Mouse (Mus musculus): ENCODE data around the gene Cfb. TPM values are rescaled to one million over a fixed set of nuclear protein-coding genes. Genes with fewer than 3 reads are reported as not detected.
"Not testable (repeated sequence)": the region's sequence is repeated elsewhere in the genome, so short reads cannot be mapped to it uniquely, and the experiment has no call there.

Gene Cfb
- polyA plus RNA-seq, 1 experiment: 14.9 TPM

GRCm38 (mm10) chr17:34844884-34845283 is 17.4 kb downstream of the Cfb start:
- no peak for TF ChIP-seq POLR2A (IDR thresholded peaks at IDR 0.05; ENCODE audit: control insufficient read depth, extremely low read depth, insufficient read depth, low read length, poor library complexity)
- no peak for DNase-seq
- WGBS: 95% methylated on average over 13 of the region's 13 CpGs
- Histone ChIP-seq H3K4me1 (replicated peaks; ENCODE audit: control insufficient read depth, insufficient read depth, low read length) (peaks cover 4% of the 10 kb centered on the region), H3K36me3 (ENCODE audit: control insufficient read depth, insufficient read depth, low read length) (peaks cover 32% of the 10 kb centered on the region), H3K27ac (ENCODE audit: control insufficient read depth, insufficient read depth, low read length) (no peak overlapping the region), H3K27me3 (ENCODE audit: control insufficient read depth, insufficient read depth, low read length) (no peaks in the 10 kb centered on the region), H3K4me3 (ENCODE audit: control insufficient read depth, insufficient read depth, low read length) (no peak overlapping the region)

GRCm38 (mm10) chr17:34840736-34841307 is 21.5 kb downstream of the Cfb start:
- no peak for TF ChIP-seq CTCF (IDR thresholded peaks at IDR 0.05; ENCODE audit: borderline replicate concordance, control insufficient read depth, extremely low read depth, insufficient read depth, low read length, poor library complexity)
- no peak for TF ChIP-seq POLR2A (IDR thresholded peaks at IDR 0.05; ENCODE audit: control insufficient read depth, extremely low read depth, insufficient read depth, low read length, poor library complexity)
- Histone ChIP-seq H3K4me3 (ENCODE audit: control insufficient read depth, insufficient read depth, low read length) (no peak overlapping the region), H3K27ac (ENCODE audit: control insufficient read depth, insufficient read depth, low read length) (no peak overlapping the region), H3K4me1 (replicated peaks; ENCODE audit: control insufficient read depth, insufficient read depth, low read length) (peaks cover 15% of the 10 kb centered on the region), H3K36me3 (ENCODE audit: control insufficient read depth, insufficient read depth, low read length) (peaks cover 34% of the 10 kb centered on the region), H3K27me3 (ENCODE audit: control insufficient read depth, insufficient read depth, low read length) (no peaks in the 10 kb centered on the region)
- DNase-seq: no peak
- 91% methylated on average over 6 of the region's 6 CpGs for WGBS

- 93% methylated on average over 7 of the region's 7 CpGs for WGBS
- H3K36me3 ChIP-seq (ENCODE audit: control insufficient read depth, insufficient read depth, low read length): peaks cover 21% of the 10 kb centered on the region
These were observed 23.5 kb downstream of the Cfb start for GRCm38 (mm10) chr17:34838785-34839184.

GRCm38 (mm10) chr17:34837464-34838324 is 24.6 kb downstream of the Cfb start:
- H3K27me3 ChIP-seq (ENCODE audit: control insufficient read depth, insufficient read depth, low read length): no peaks in the 10 kb centered on the region
- WGBS: 46% methylated on average over 43 of the region's 43 CpGs
- peak overlapping the region; percentile 51 for H3K4me3 ChIP-seq (ENCODE audit: control insufficient read depth, insufficient read depth, low read length)
- peaks cover 15% of the 10 kb centered on the region for H3K36me3 ChIP-seq (ENCODE audit: control insufficient read depth, insufficient read depth, low read length)
- no peak overlapping the region for H3K27ac ChIP-seq (ENCODE audit: control insufficient read depth, insufficient read depth, low read length)
- TF ChIP-seq POLR2A (IDR thresholded peaks at IDR 0.05; ENCODE audit: control insufficient read depth, extremely low read depth, insufficient read depth, low read length, poor library complexity) (no peak), CTCF (IDR thresholded peaks at IDR 0.05; ENCODE audit: borderline replicate concordance, control insufficient read depth, extremely low read depth, insufficient read depth, low read length, poor library complexity) (no peak)
- peak; percentile 18 for DNase-seq
- peaks cover 15% of the 10 kb centered on the region for H3K4me1 ChIP-seq (replicated peaks; ENCODE audit: control insufficient read depth, insufficient read depth, low read length)

More at GRCm38 (mm10) chr17:34838785-34839184, 23.5 kb downstream of the Cfb start:
- Histone ChIP-seq H3K4me1 (replicated peaks; ENCODE audit: control insufficient read depth, insufficient read depth, low read length) (peaks cover 15% of the 10 kb centered on the region), H3K27ac (ENCODE audit: control insufficient read depth, insufficient read depth, low read length) (no peak overlapping the region), H3K4me3 (ENCODE audit: control insufficient read depth, insufficient read depth, low read length) (no peak overlapping the region), H3K27me3 (ENCODE audit: control insufficient read depth, insufficient read depth, low read length) (no peaks in the 10 kb centered on the region)
- TF ChIP-seq CTCF (IDR thresholded peaks at IDR 0.05; ENCODE audit: borderline replicate concordance, control insufficient read depth, extremely low read depth, insufficient read depth, low read length, poor library complexity) (no peak), POLR2A (IDR thresholded peaks at IDR 0.05; ENCODE audit: control insufficient read depth, extremely low read depth, insufficient read depth, low read length, poor library complexity) (no peak)
- DNase-seq: no peak

GRCm38 (mm10) chr17:34836856-34837221 is 25.5 kb downstream of the Cfb start, which contains the start of the genes Stk19 and Dxo:
Gene Stk19, minus strand, starts transcription at chr17:34836945.
Gene Dxo, plus strand, starts transcription at chr17:34837019.
- Histone ChIP-seq H3K4me1 (replicated peaks; ENCODE audit: control insufficient read depth, insufficient read depth, low read length) (peaks cover 15% of the 10 kb centered on the region), H3K36me3 (ENCODE audit: control insufficient read depth, insufficient read depth, low read length) (peaks cover 11% of the 10 kb centered on the region), H3K27me3 (ENCODE audit: control insufficient read depth, insufficient read depth, low read length) (no peaks in the 10 kb centered on the region), H3K27ac (ENCODE audit: control insufficient read depth, insufficient read depth, low read length) (no peak within 1 kb of the TSS; the same call in 1 of the 2 replicates), H3K4me3 (ENCODE audit: control insufficient read depth, insufficient read depth, low read length) (peak within 1 kb of the TSS; percentile 51)
- TF ChIP-seq POLR2A (IDR thresholded peaks at IDR 0.05; ENCODE audit: control insufficient read depth, extremely low read depth, insufficient read depth, low read length, poor library complexity) (peak; percentile 74; the same call in 1 of the 2 replicates), CTCF (IDR thresholded peaks at IDR 0.05; ENCODE audit: borderline replicate concordance, control insufficient read depth, extremely low read depth, insufficient read depth, low read length, poor library complexity) (peak; percentile 60; the same call in 1 of the 2 replicates)
- under 1% methylated on average over 40 of the region's 40 CpGs for WGBS
- peak; percentile 92 for DNase-seq

- Histone ChIP-seq H3K36me3 (ENCODE audit: control insufficient read depth, insufficient read depth, low read length) (peaks cover 10% of the 10 kb centered on the region), H3K27ac (ENCODE audit: control insufficient read depth, insufficient read depth, low read length) (no peak overlapping the region), H3K27me3 (ENCODE audit: control insufficient read depth, insufficient read depth, low read length) (no peaks in the 10 kb centered on the region), H3K4me1 (replicated peaks; ENCODE audit: control insufficient read depth, insufficient read depth, low read length) (peaks cover 15% of the 10 kb centered on the region), H3K4me3 (ENCODE audit: control insufficient read depth, insufficient read depth, low read length) (peak overlapping the region; percentile 51)
- TF ChIP-seq POLR2A (IDR thresholded peaks at IDR 0.05; ENCODE audit: control insufficient read depth, extremely low read depth, insufficient read depth, low read length, poor library complexity) (no peak), CTCF (IDR thresholded peaks at IDR 0.05; ENCODE audit: borderline replicate concordance, control insufficient read depth, extremely low read depth, insufficient read depth, low read length, poor library complexity) (no peak)
- no peak for DNase-seq
- WGBS: 7% methylated on average over 48 of the region's 48 CpGs
These were observed 26.0 kb downstream of the Cfb start for GRCm38 (mm10) chr17:34836155-34836855.

GRCm38 (mm10) chr17:34830776-34831175 is 31.5 kb downstream of the Cfb start:
- not testable (repeated sequence) for H3K4me1 ChIP-seq (replicated peaks; ENCODE audit: control insufficient read depth, insufficient read depth, low read length); H3K27ac ChIP-seq (ENCODE audit: control insufficient read depth, insufficient read depth, low read length); H3K27me3 ChIP-seq (ENCODE audit: control insufficient read depth, insufficient read depth, low read length); H3K4me3 ChIP-seq (ENCODE audit: control insufficient read depth, insufficient read depth, low read length); DNase-seq
- peaks cover 35% of the 10 kb centered on the region for H3K36me3 ChIP-seq (ENCODE audit: control insufficient read depth, insufficient read depth, low read length)
- WGBS: 97% methylated on average over 1 of the region's 1 CpGs

All from thymus, adult 2 months (tissue).